Mouse (Mus musculus) embryonic facial prominence, embryonic 12.5 days (tissue): ENCODE data around the gene Mup21. TPM values are rescaled to one million over a fixed set of nuclear protein-coding genes. Genes with fewer than 3 reads are reported as not detected.
"Not testable (repeated sequence)": the region's sequence is repeated elsewhere in the genome, so short reads cannot be mapped to it uniquely, and the experiment has no call there.

Source experiments
- ATAC-seq: fragments of 200-750 bp; cut with Nextera tagmentation; 2 replicates; pipeline ENCODE4 v1.8.0; 2017; ENCODE audit not compliant: insufficient number of reproducible peaks, insufficient read depth, low FRiP score, low TSS enrichment
- H3K27ac ChIP-seq: fragments of 300-500 bp; sonication (generic); 2 replicates; pipeline ENCODE4 v1.5.1; 2016; ENCODE audit warnings: mild to moderate bottlenecking
- H3K27me3 ChIP-seq: fragments of 300-500 bp; sonication (generic); 2 replicates; pipeline ENCODE4 v1.6.1; 2016; ENCODE audit warnings: mild to moderate bottlenecking, moderate library complexity
- H3K36me3 ChIP-seq: fragments of 300-500 bp; sonication (generic); 2 replicates; pipeline ENCODE4 v1.6.1; 2016; ENCODE audit warnings: mild to moderate bottlenecking
- H3K4me1 ChIP-seq: fragments of 300-500 bp; sonication (generic); 2 replicates; pipeline ENCODE4 v1.6.1; 2016
- H3K4me2 ChIP-seq: fragments of 300-500 bp; sonication (generic); replicated peaks from 2 replicates; pipeline ENCODE4 v1.6.1; 2016; ENCODE audit warnings: mild to moderate bottlenecking, moderate library complexity
- H3K4me3 ChIP-seq: fragments of 300-500 bp; sonication (generic); 2 replicates; pipeline ENCODE4 v1.5.1; 2016; ENCODE audit warnings: mild to moderate bottlenecking
- H3K9ac ChIP-seq: fragments of 300-500 bp; sonication (generic); 2 replicates; pipeline ENCODE4 v1.6.1; 2016; ENCODE audit warnings: mild to moderate bottlenecking, moderate library complexity
- H3K9me3 ChIP-seq: fragments of 300-500 bp; sonication (generic); 2 replicates; pipeline ENCODE4 v1.6.1; 2016; ENCODE audit warnings: mild to moderate bottlenecking, moderate library complexity
- WGBS: fragments of 180-500 bp; shearing (Covaris S2); methylation state at CpG from one replicate; pipeline ENCODE4 v1.1.7; 2016; 5-methylcytosine and 5-hydroxymethylcytosine counted together
- polyA plus RNA-seq: library from polyadenylated mRNA; unstranded; fragments of >200 nt; fragmentation: Nextera tagmentation; extraction: Ambion mirVana; gene quantifications from 2 replicates; pipeline ENCODE4 v1.2.1, GENCODE M21; 2016

The Mup21 gene
- polyA plus RNA-seq: not detected in 2 replicates

DNA sequence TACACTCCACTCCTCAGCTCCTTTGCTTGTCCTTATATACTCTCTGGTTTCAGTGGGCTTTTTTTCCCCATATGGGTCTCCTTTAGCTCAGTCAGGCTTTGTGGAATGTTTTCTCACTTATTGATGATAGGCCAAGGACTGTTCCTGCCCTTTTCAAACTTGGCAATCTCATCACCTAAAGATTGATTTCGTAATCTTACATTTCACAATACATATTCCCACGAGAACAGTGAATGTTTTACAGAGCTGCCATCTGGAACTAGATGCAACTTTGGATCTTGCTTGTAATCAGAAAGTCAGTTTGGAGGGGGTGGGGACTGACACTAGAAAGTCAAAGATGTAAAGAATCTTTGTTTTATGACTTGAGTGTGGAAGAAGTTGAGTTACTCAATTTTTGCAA, at the start of gene Mup21:
TSS of gene Mup21 (minus strand) at position 53 of the 400 bp plus-strand sequence.
- no peak for ATAC-seq
- Histone ChIP-seq H3K27ac (no peak within 1 kb of the TSS), H3K4me1 (no peaks in the 10 kb centered on the region), H3K36me3 (no peaks in the 10 kb centered on the region), H3K27me3 (no peaks in the 10 kb centered on the region), H3K4me3 (no peak within 1 kb of the TSS), H3K9ac (no peak within 1 kb of the TSS), H3K4me2 (no peak within 1 kb of the TSS), H3K9me3 (no peaks in the 10 kb centered on the region)
- WGBS: 78% methylated on average over 2 of the region's 2 CpGs

DNA sequence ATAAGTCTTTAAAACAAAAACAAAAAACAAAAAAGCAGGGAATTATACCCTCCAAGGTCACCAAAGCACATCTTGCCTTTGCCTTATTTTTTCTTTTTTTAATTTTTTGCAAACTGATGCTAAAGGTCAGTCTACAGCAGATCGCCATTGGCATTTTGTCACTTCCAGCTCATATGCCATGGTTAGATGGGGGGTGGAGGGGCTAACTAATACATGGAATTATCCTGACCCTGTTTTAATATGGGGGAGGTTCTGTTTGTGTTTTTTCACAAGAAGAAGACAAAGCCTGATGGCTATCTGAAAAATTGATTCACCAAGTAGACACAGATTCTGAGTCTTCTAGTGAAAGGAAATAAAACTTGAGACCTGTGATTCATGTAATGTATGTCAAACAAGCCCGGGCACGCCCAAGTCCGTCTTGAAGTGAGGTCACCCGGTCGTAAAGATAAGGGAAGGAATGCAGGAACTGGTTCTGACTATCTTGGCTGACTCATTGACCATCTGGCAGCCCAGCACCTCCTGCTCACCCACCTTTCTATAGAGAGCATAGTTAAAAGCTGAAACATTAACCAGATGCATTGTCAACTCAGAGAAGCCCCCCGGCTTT, 49.4 kb upstream of the Mup21 start:
- ATAC-seq: no peak
- Histone ChIP-seq H3K9ac (no peak overlapping the region), H3K36me3 (peaks cover 83% of the 10 kb centered on the region), H3K9me3 (peaks cover 7% of the 10 kb centered on the region), H3K4me3 (no peak overlapping the region), H3K27ac (no peak overlapping the region), H3K4me1 (no peaks in the 10 kb centered on the region), H3K4me2 (no peak overlapping the region), H3K27me3 (no peaks in the 10 kb centered on the region)
- 87% methylated on average over 7 of the region's 7 CpGs for WGBS

DNA sequence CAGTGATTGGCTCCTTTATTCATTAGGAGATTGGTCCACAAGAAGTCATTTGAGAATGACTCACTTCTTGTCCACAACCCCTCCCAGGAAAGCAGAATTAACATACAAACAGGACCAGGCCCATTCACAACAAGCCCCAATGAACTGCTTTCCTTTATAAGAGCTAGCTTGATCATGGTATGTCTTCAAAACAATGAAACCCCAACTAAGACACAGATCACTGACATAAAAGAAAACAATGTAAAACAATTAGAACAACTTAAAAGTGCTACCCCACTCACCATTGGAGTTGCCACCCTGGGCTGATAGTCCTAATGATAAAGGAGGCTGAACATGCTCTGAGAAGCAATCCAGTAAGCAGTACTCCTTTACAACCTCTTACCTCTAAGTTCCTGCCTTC, 38.1 kb upstream of the Mup21 start:
- H3K36me3 ChIP-seq: peaks cover 55% of the 10 kb centered on the region
- H3K4me3 ChIP-seq: no peak overlapping the region
- ATAC-seq: no peak
- no peaks in the 10 kb centered on the region for H3K4me1 ChIP-seq
- H3K4me2 ChIP-seq: no peak overlapping the region
- H3K27ac ChIP-seq: no peak overlapping the region
- peaks cover 45% of the 10 kb centered on the region for H3K9me3 ChIP-seq
- H3K9ac ChIP-seq: no peak overlapping the region
- H3K27me3 ChIP-seq: no peaks in the 10 kb centered on the region

DNA sequence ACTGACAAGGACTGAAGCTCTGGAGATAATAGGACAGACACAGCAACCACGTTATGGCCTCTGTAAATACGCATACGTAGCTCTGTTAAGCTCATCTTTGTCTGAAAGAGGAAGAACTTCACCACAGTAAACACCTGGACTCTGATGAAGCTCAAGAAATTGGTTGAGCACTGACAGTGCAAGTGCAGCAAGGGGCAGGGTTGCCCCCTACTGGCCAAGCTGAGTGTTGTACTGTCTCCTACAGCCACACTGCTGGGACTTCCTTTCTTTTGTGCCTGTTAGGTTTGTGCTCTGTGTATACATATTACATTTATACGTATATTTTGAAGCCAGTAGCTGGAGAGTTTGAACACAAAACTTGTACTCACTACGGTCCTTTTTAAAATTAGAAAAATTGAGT, 26.6 kb upstream of the Mup21 start:
- H3K36me3 ChIP-seq: no peaks in the 10 kb centered on the region
- H3K4me1 ChIP-seq: no peaks in the 10 kb centered on the region
- H3K9me3 ChIP-seq: no peaks in the 10 kb centered on the region
- no peak overlapping the region for H3K4me2 ChIP-seq
- H3K9ac ChIP-seq: no peak overlapping the region
- H3K27me3 ChIP-seq: no peaks in the 10 kb centered on the region
- no peak overlapping the region for H3K4me3 ChIP-seq
- ATAC-seq: no peak
- 41% methylated on average over 5 of the region's 5 CpGs for WGBS
- no peak overlapping the region for H3K27ac ChIP-seq

DNA sequence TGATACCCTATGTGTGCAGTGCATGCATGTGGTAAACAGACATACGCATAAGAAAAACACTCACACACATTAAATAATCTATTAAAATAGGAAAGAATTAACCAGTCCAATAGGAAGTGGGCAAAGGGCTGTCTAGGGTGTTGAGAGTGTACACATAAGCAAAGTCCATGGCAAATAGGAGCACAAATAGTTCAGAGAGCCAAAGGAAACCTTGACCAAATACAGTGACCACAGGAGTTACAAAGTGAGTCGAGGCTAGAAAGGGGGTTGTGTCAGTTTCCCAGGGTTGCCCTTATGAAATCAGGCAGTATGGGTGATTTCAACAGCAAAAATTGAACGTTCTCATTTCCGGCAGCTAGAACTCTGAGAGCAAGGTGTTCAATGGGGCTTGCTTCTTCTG, 23.8 kb upstream of the Mup21 start:
- no peaks in the 10 kb centered on the region for H3K4me1 ChIP-seq
- no peaks in the 10 kb centered on the region for H3K36me3 ChIP-seq
- H3K9me3 ChIP-seq: no peaks in the 10 kb centered on the region
- no peaks in the 10 kb centered on the region for H3K27me3 ChIP-seq
- H3K27ac ChIP-seq: no peak overlapping the region
- 86% methylated on average over 4 of the region's 4 CpGs for WGBS
- no peak overlapping the region for H3K9ac ChIP-seq
- H3K4me3 ChIP-seq: no peak overlapping the region
- no peak for ATAC-seq
- H3K4me2 ChIP-seq: no peak overlapping the region

DNA sequence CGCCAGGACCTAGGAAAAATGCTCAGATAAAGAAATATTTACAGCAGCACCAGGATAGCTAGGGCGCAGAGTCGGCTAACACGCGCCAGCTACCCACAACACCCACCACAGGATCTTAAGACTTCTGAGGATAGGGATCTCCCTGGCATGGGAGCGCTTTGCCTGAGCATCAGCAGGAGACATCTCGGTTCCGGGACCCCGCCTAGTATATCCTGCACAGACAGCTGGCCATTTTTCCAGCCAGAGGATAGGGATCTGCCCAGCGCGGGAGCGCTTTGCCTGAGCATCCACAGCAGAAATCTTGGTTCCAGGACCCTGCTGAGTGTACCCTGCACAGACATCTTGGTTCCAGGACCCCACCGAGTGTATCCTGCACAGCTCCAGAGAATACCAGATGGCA, 17.0 kb upstream of the Mup21 start:
- not testable (repeated sequence) for H3K27me3 ChIP-seq, H3K4me3 ChIP-seq, H3K9ac ChIP-seq, H3K4me2 ChIP-seq, H3K36me3 ChIP-seq, H3K9me3 ChIP-seq, H3K4me1 ChIP-seq, ATAC-seq, H3K27ac ChIP-seq
- WGBS: 92% methylated on average over 13 of the region's 13 CpGs

DNA sequence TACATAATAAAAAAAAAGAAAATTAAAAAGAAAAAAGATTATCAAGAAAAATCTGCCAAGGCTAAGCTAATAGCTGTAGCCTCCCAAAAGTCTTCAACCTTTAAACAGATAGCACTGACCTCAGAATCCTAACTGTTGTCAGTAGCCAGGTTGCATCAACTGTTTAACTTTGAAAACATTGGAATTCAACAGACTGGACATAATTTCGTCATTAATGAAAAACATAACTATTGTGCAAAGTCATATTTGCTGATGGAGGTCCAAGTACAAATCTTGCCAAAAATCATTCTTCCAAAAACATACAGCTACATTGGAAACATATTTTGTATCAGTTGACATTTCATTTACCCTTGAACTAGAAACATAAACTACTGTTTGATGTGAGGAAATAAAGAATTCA, 7.7 kb upstream of the Mup21 start:
- H3K9me3 ChIP-seq: no peaks in the 10 kb centered on the region
- H3K36me3 ChIP-seq: no peaks in the 10 kb centered on the region

DNA sequence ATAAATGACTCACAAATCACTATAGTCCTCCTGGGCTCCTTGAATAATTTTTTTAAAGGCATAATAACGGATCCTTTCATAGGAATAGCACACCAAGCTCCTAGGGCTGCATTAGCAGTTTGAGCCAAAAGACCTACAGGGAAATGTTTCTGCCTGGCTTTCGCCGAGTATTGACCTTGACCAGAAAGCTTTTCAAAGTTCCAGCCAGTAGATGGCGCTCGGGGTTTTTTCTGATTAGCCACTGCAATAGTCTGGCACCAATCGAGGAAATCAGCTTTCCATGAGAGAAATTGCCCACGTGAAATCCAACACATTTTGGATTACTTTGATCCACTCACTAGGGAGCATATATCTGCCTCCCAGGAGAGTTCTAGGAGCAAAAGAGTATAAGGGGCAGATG, 17.0 kb downstream of the Mup21 start:
- Histone ChIP-seq H3K9me3 (peaks cover 16% of the 10 kb centered on the region), H3K4me1 (no peaks in the 10 kb centered on the region), H3K9ac (no peak overlapping the region), H3K36me3 (no peaks in the 10 kb centered on the region), H3K27ac (no peak overlapping the region), H3K27me3 (no peaks in the 10 kb centered on the region), H3K4me3 (no peak overlapping the region), H3K4me2 (no peak overlapping the region)
- ATAC-seq: no peak
- 66% methylated on average over 7 of the region's 7 CpGs for whole genome bisulfite sequencing

More for the DNA sequence above, 7.7 kb upstream of the Mup21 start:
- ATAC-seq: no peak
- no peak overlapping the region for H3K27ac ChIP-seq
- 65% methylated on average over 1 of the region's 1 CpGs for WGBS
- no peak overlapping the region for H3K9ac ChIP-seq
- H3K4me1 ChIP-seq: no peaks in the 10 kb centered on the region
- H3K27me3 ChIP-seq: no peaks in the 10 kb centered on the region
- H3K4me3 ChIP-seq: no peak overlapping the region
- H3K4me2 ChIP-seq: no peak overlapping the region

DNA sequence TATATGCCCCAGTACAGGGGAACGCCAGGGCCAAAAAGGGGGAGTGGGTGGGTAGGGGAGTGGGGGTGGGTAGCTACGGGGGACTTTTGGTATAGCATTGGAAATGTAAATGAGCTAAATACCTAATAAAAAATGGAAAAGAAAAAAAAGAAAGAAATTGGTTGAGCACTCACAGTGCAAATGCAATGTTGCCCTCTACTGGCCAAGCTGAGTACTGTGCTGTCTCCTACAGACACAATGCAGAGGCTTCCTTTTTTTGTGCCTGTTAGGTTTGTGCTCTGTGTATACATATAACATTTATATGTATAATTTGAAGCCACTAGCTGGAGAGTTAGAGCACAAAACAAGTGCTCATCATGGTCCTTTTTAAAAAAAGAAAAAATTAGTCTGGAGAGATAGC, 47.3 kb downstream of the Mup21 start:
- WGBS: 52% methylated on average over 2 of the region's 2 CpGs
- H3K27me3 ChIP-seq, H3K9ac ChIP-seq, H3K27ac ChIP-seq, ATAC-seq, H3K36me3 ChIP-seq, H3K4me2 ChIP-seq, H3K4me1 ChIP-seq, H3K4me3 ChIP-seq, H3K9me3 ChIP-seq: not testable (repeated sequence)

Other genes with a start within 250 kb of the Mup21 start
- gene Mup20, start 96.7 kb downstream of the Mup21 start, polyA plus RNA-seq: not detected in 2 replicates
- gene Mup3, start 63.5 kb downstream of the Mup21 start, polyA plus RNA-seq: not detected in 2 replicates
- gene Zfp37, start 80.2 kb upstream of the Mup21 start, polyA plus RNA-seq: 15.2 and 18.1 TPM in 2 replicates
- 14.5 and 15.4 TPM in 2 replicates for gene Slc31a2, start 111.7 kb upstream of the Mup21 start, polyA plus RNA-seq
- gene Fkbp15, start 209.7 kb upstream of the Mup21 start, polyA plus RNA-seq: 23.2 and 25.0 TPM in 2 replicates
- gene Slc31a1, start 209.9 kb upstream of the Mup21 start, polyA plus RNA-seq: 44.1 and 44.8 TPM in 2 replicates